21 mouse cellular contexts compared by ENCODE assay signal in the genomic region with DNA sequence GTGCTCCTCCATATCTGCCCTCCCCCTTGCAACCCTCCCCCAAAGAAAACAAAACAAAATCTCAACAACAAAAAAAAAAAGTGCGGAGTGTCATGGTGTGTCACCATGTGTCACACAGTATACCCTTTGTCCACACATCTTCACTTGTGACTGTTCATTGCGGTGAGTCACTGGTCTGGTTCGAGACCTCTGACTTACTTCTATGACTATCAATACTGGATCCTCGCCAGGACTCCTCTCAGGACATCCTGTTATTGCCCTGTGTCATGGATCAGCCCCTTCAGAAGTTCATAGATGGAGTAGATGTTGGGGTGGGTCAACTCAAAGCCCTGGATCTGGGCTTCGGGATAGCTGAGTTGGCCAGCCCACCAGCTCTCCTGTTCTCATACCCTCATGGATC.
A peak's percentile ranks its signal among the peaks of the same experiment; 100 is the strongest.
DNase-seq lines count a peak whose midpoint lies in the region; ATAC-seq and TF ChIP-seq lines count a peak whose summit lies in the region.
"Had no signal": no experiment of that assay in that cellular context is flagged by ENCODE, and none has a peak within 500 bp of the region (broad histone marks: within the 10 kb centered on the region; RNA-seq: fewer than 3 reads in every experiment).

No protein-coding gene starts in this region.

- no peak for TF ChIP-seq EP300 in liver, postnatal 0 days (IDR thresholded peaks at IDR 0.05; ENCODE audit: low read depth)

- DNase-seq in embryonic facial prominence, embryonic 14.5 days (ENCODE audit: low spot score), result no peak
- DNase-seq in embryonic facial prominence, embryonic 10.5 days (ENCODE audit: low spot score), result no peak
- no peak for DNase-seq in liver, postnatal 0 days
- no peak for DNase-seq in layer of hippocampus, adult 11-12 months (ENCODE audit: low spot score)
- no peak for DNase-seq in kidney, adult 11 months
- DNase-seq: cerebellum, adult 11 months; cerebellum, postnatal 36 days; gastrocnemius, postnatal 25 days; heart, postnatal 10 days; right cerebral cortex, postnatal 14 days had no signal

- no peaks in the 10 kb centered on the region for H3K9me3 ChIP-seq in embryonic facial prominence, embryonic 14.5 days (ENCODE audit: control insufficient read depth, low read length)
- H3K9me3 ChIP-seq in embryonic facial prominence, embryonic 10.5 days, result no peaks in the 10 kb centered on the region
- no peaks in the 10 kb centered on the region for H3K9me3 ChIP-seq in liver, postnatal 0 days (ENCODE audit: low read length)
- H3K9me3 ChIP-seq in liver, embryonic 12.5 days (replicated peaks), result no peaks in the 10 kb centered on the region
- H3K9me3 ChIP-seq in neural tube, embryonic 13.5 days, result no peaks in the 10 kb centered on the region
- H3K9me3 ChIP-seq in neural tube, embryonic 15.5 days (replicated peaks), result no peaks in the 10 kb centered on the region
- H3K9me3 ChIP-seq: G1E; limb, embryonic 15.5 days; midbrain, embryonic 13.5 days; stomach, embryonic 15.5 days had no signal

- H3K4me2 ChIP-seq in embryonic facial prominence, embryonic 14.5 days (ENCODE audit: low read depth, low read length), result no peak overlapping the region
- no peak overlapping the region for H3K4me2 ChIP-seq in liver, postnatal 0 days (ENCODE audit: low read depth, low read length)
- no peak overlapping the region for H3K4me2 ChIP-seq in liver, embryonic 12.5 days
- no peak overlapping the region for H3K4me2 ChIP-seq in neural tube, embryonic 13.5 days
- no peak overlapping the region for H3K4me2 ChIP-seq in neural tube, embryonic 15.5 days
- H3K4me2 ChIP-seq: limb, embryonic 15.5 days; midbrain, embryonic 13.5 days; stomach, embryonic 15.5 days had no signal

- TF ChIP-seq CTCF in liver, postnatal 0 days (IDR thresholded peaks at IDR 0.05; ENCODE audit: low read depth), result no peak

- H3K4me3 ChIP-seq in embryonic facial prominence, embryonic 14.5 days (ENCODE audit: low read depth, low read length), result no peak overlapping the region
- no peak overlapping the region for H3K4me3 ChIP-seq in embryonic facial prominence, embryonic 10.5 days
- H3K4me3 ChIP-seq in liver, postnatal 0 days (ENCODE audit: low read depth, low read length), result no peak overlapping the region
- H3K4me3 ChIP-seq in liver, embryonic 12.5 days, result no peak overlapping the region
- no peak overlapping the region for H3K4me3 ChIP-seq in neural tube, embryonic 13.5 days
- H3K4me3 ChIP-seq in neural tube, embryonic 15.5 days (replicated peaks), result no peak overlapping the region
- H3K4me3 ChIP-seq: erythroblast, embryonic 14.5 days; limb, embryonic 15.5 days; midbrain, embryonic 13.5 days; stomach, embryonic 15.5 days had no signal

- no peaks in the 10 kb centered on the region for H3K4me1 ChIP-seq in embryonic facial prominence, embryonic 14.5 days (ENCODE audit: control insufficient read depth, insufficient read depth, low read length)
- H3K4me1 ChIP-seq in embryonic facial prominence, embryonic 10.5 days, result peaks cover 45% of the 10 kb centered on the region
- no peaks in the 10 kb centered on the region for H3K4me1 ChIP-seq in liver, postnatal 0 days (ENCODE audit: insufficient read depth)
- H3K4me1 ChIP-seq in liver, embryonic 12.5 days, result no peaks in the 10 kb centered on the region
- H3K4me1 ChIP-seq in neural tube, embryonic 13.5 days (replicated peaks), result peaks cover 21% of the 10 kb centered on the region
- peaks cover 13% of the 10 kb centered on the region for H3K4me1 ChIP-seq in neural tube, embryonic 15.5 days
- H3K4me1 ChIP-seq: stomach, embryonic 15.5 days had no signal

- H3K36me3 ChIP-seq in embryonic facial prominence, embryonic 14.5 days (ENCODE audit: control insufficient read depth, insufficient read depth, low read length), result peaks cover 6% of the 10 kb centered on the region; the same call in 1 of the 2 replicates
- H3K36me3 ChIP-seq in embryonic facial prominence, embryonic 10.5 days (replicated peaks), result peaks cover 65% of the 10 kb centered on the region
- no peaks in the 10 kb centered on the region for H3K36me3 ChIP-seq in liver, postnatal 0 days (replicated peaks; ENCODE audit: insufficient read depth, low read length)
- no peaks in the 10 kb centered on the region for H3K36me3 ChIP-seq in liver, embryonic 12.5 days
- peaks cover 33% of the 10 kb centered on the region for H3K36me3 ChIP-seq in neural tube, embryonic 13.5 days
- H3K36me3 ChIP-seq in neural tube, embryonic 15.5 days, result peaks cover 8% of the 10 kb centered on the region
- H3K36me3 ChIP-seq: G1E; limb, embryonic 15.5 days; stomach, embryonic 15.5 days had no signal

- H3K27me3 ChIP-seq in embryonic facial prominence, embryonic 14.5 days (replicated peaks; ENCODE audit: control insufficient read depth, insufficient read depth, low read length), result no peaks in the 10 kb centered on the region
- no peaks in the 10 kb centered on the region for H3K27me3 ChIP-seq in embryonic facial prominence, embryonic 10.5 days (replicated peaks; ENCODE audit: low read depth, poor library complexity, severe bottlenecking)
- no peaks in the 10 kb centered on the region for H3K27me3 ChIP-seq in liver, postnatal 0 days (ENCODE audit: insufficient read depth, low read length)
- H3K27me3 ChIP-seq in liver, embryonic 12.5 days (replicated peaks), result no peaks in the 10 kb centered on the region
- no peaks in the 10 kb centered on the region for H3K27me3 ChIP-seq in neural tube, embryonic 13.5 days
- H3K27me3 ChIP-seq in neural tube, embryonic 15.5 days (replicated peaks), result no peaks in the 10 kb centered on the region
- H3K27me3 ChIP-seq: limb, embryonic 15.5 days; midbrain, embryonic 13.5 days; stomach, embryonic 15.5 days had no signal

- WGBS in embryonic facial prominence, embryonic 14.5 days, result 81% methylated on average over 5 of the region's 5 CpGs
- 90% methylated on average over 5 of the region's 5 CpGs for WGBS in embryonic facial prominence, embryonic 10.5 days
- 68% methylated on average over 5 of the region's 5 CpGs for WGBS in liver, postnatal 0 days (ENCODE audit: insufficient replicate concordance)
- 67% methylated on average over 5 of the region's 5 CpGs for WGBS in liver, embryonic 12.5 days (ENCODE audit: insufficient replicate concordance)
- 89% methylated on average over 5 of the region's 5 CpGs for WGBS in neural tube, embryonic 13.5 days
- 94% methylated on average over 5 of the region's 5 CpGs for WGBS in neural tube, embryonic 15.5 days

- no peak overlapping the region for H3K9ac ChIP-seq in embryonic facial prominence, embryonic 14.5 days (ENCODE audit: low read depth, low read length)
- no peak overlapping the region for H3K9ac ChIP-seq in liver, postnatal 0 days (replicated peaks)
- H3K9ac ChIP-seq in liver, embryonic 12.5 days, result no peak overlapping the region
- no peak overlapping the region for H3K9ac ChIP-seq in neural tube, embryonic 13.5 days
- no peak overlapping the region for H3K9ac ChIP-seq in neural tube, embryonic 15.5 days (replicated peaks)
- H3K9ac ChIP-seq: limb, embryonic 15.5 days; midbrain, embryonic 13.5 days; stomach, embryonic 15.5 days had no signal

- H3K27ac ChIP-seq in embryonic facial prominence, embryonic 14.5 days (replicated peaks; ENCODE audit: low read depth, low read length), result no peak overlapping the region
- H3K27ac ChIP-seq in embryonic facial prominence, embryonic 10.5 days (replicated peaks), result no peak overlapping the region
- no peak overlapping the region for H3K27ac ChIP-seq in liver, postnatal 0 days (ENCODE audit: low read depth)
- no peak overlapping the region for H3K27ac ChIP-seq in liver, embryonic 12.5 days
- 0 out of 2 replicates have a peak overlapping the region, but pooled peaks have one; percentile 3 for H3K27ac ChIP-seq in neural tube, embryonic 13.5 days (replicated peaks)
- H3K27ac ChIP-seq in neural tube, embryonic 15.5 days (replicated peaks), result no peak overlapping the region
- H3K27ac ChIP-seq: limb, embryonic 15.5 days; midbrain, embryonic 13.5 days; stomach, embryonic 15.5 days had no signal

- ATAC-seq in embryonic facial prominence, embryonic 14.5 days (ENCODE audit: low read depth), result peak; percentile 6; the same call in 1 of the 2 replicates
- ATAC-seq in liver, postnatal 0 days, result peak; percentile 82
- ATAC-seq in liver, embryonic 12.5 days, result no peak; the same call in 1 of the 2 replicates
- no peak for ATAC-seq in neural tube, embryonic 13.5 days (ENCODE audit: low read depth)
- ATAC-seq in neural tube, embryonic 15.5 days (ENCODE audit: low FRiP score), result no peak
- ATAC-seq: CD4-positive, CD25-positive, alpha-beta regulatory T cell, adult 4 months; forebrain, embryonic 14.5 days; inflammation-experienced regulatory T-cells, adult 6 months had no signal

Comparison
In these comparisons a context has a peak if more than half of its experiments do, and no peak if none do; other contexts are left out.
1. ATAC-seq: peak in embryonic facial prominence, embryonic 14.5 days (single experiment) and liver, postnatal 0 days (single experiment); none in liver, embryonic 12.5 days (single experiment), neural tube, embryonic 13.5 days (single experiment) and neural tube, embryonic 15.5 days (single experiment).